Mouse (Mus musculus) macrophage (primary cell): ENCODE data around the gene Myl6b. TPM values are rescaled to one million over a fixed set of nuclear protein-coding genes. Genes with fewer than 3 reads are reported as not detected.

ENCODE experiments used
- H3K27ac ChIP-seq: fragments of 350-480 bp; formaldehyde crosslinking; 2 replicates; pipeline ENCODE4 v1.9.0; 2021
- H3K36me3 ChIP-seq: fragments of 350-480 bp; formaldehyde crosslinking; 2 replicates; pipeline ENCODE4 v1.9.0; 2021; ENCODE audit errors: inconsistent target
- H3K4me3 ChIP-seq: fragments of 350-480 bp; formaldehyde crosslinking; 2 replicates; pipeline ENCODE4 v1.9.0; 2021; ENCODE audit errors: inconsistent target
- H3K79me2 ChIP-seq: fragments of 350-480 bp; formaldehyde crosslinking; 2 replicates; pipeline ENCODE4 v1.9.0; 2021; ENCODE audit errors: inconsistent target
- WGBS: methylation state at CpG from one replicate; pipeline ENCODE4 v1.1.7; 2026; ENCODE audit warnings: inconsistent platforms; ENCODE audit not compliant: missing documents; 5-methylcytosine and 5-hydroxymethylcytosine counted together
- polyA plus RNA-seq: library from polyadenylated mRNA; stranded (reverse); fragments of 250-400 nt; gene quantifications from 3 replicates; pipeline ENCODE4 v1.2.4, GENCODE M21; 2018; ENCODE audit warnings: inconsistent platforms

Gene Myl6b
- polyA plus RNA-seq, 1 experiment from 2014 or later = 1.4 TPM

- Histone ChIP-seq H3K4me3 (peak overlapping the region; percentile 97), H3K36me3 (peaks cover 16% of the 10 kb centered on the region; the same call in 1 of the 2 replicates), H3K27ac (peak overlapping the region; percentile 94), H3K79me2 (peaks cover 48% of the 10 kb centered on the region)
- 32% methylated on average over 11 of the region's 11 CpGs for WGBS
Observed at GRCm38 (mm10) chr10:128494667-128495245, 3.7 kb downstream of the Myl6b start.

GRCm38 (mm10) chr10:128493695-128494666 is 4.5 kb downstream of the Myl6b start, which contains the start of gene Myl6:
Gene Myl6 (minus strand): TSS chr10:128494145.
- peaks cover 48% of the 10 kb centered on the region for H3K79me2 ChIP-seq
- H3K36me3 ChIP-seq = peaks cover 16% of the 10 kb centered on the region; the same call in 1 of the 2 replicates
- peak within 1 kb of the TSS; percentile 97 for H3K4me3 ChIP-seq
- H3K27ac ChIP-seq = peak within 1 kb of the TSS; percentile 94
- WGBS = 0% methylated on average over 38 of the region's 45 CpGs

- peak overlapping the region; percentile 97 for H3K4me3 ChIP-seq
- H3K79me2 ChIP-seq = peaks cover 48% of the 10 kb centered on the region
- peak overlapping the region; percentile 94 for H3K27ac ChIP-seq
- WGBS = 1% methylated on average over 11 of the region's 12 CpGs
- H3K36me3 ChIP-seq = peaks cover 22% of the 10 kb centered on the region; the same call in 1 of the 2 replicates
Observed at GRCm38 (mm10) chr10:128493319-128493694, 5.2 kb downstream of the Myl6b start.

GRCm38 (mm10) chr10:128492633-128493311 is 5.7 kb downstream of the Myl6b start:
- H3K4me3 ChIP-seq = peak overlapping the region; percentile 97
- H3K36me3 ChIP-seq = peaks cover 26% of the 10 kb centered on the region; the same call in 1 of the 2 replicates
- peak overlapping the region; percentile 94 for H3K27ac ChIP-seq
- H3K79me2 ChIP-seq = peaks cover 48% of the 10 kb centered on the region
- WGBS = 5% methylated on average over 11 of the region's 12 CpGs

GRCm38 (mm10) chr10:128492051-128492450 is 6.4 kb downstream of the Myl6b start:
- peak overlapping the region; percentile 97 for H3K4me3 ChIP-seq
- H3K27ac ChIP-seq = peak overlapping the region; percentile 94; the same call in 1 of the 2 replicates
- 38% methylated on average over 4 of the region's 8 CpGs for WGBS
- H3K36me3 ChIP-seq = peaks cover 33% of the 10 kb centered on the region; the same call in 1 of the 2 replicates
- peaks cover 48% of the 10 kb centered on the region for H3K79me2 ChIP-seq

- peaks cover 48% of the 10 kb centered on the region for H3K79me2 ChIP-seq
Observed at GRCm38 (mm10) chr10:128491495-128491894, 7.0 kb downstream of the Myl6b start.

GRCm38 (mm10) chr10:128490912-128491311 is 7.6 kb downstream of the Myl6b start:
- Histone ChIP-seq H3K36me3 (peaks cover 41% of the 10 kb centered on the region; the same call in 1 of the 2 replicates), H3K79me2 (peaks cover 48% of the 10 kb centered on the region)

More at GRCm38 (mm10) chr10:128491495-128491894, 7.0 kb downstream of the Myl6b start:
- Histone ChIP-seq H3K4me3 (peak overlapping the region; percentile 97; the same call in 1 of the 2 replicates), H3K27ac (0 out of 2 replicates have a peak overlapping the region, but pooled peaks have one; percentile 94), H3K36me3 (peaks cover 37% of the 10 kb centered on the region; the same call in 1 of the 2 replicates)
- WGBS = 81% methylated on average over 6 of the region's 6 CpGs

GRCm38 (mm10) chr10:128490232-128490631 is 8.3 kb downstream of the Myl6b start:
- 100% methylated on average over 5 of the region's 5 CpGs for whole genome bisulfite sequencing
- Histone ChIP-seq H3K4me3 (no peak overlapping the region), H3K36me3 (peaks cover 48% of the 10 kb centered on the region; the same call in 1 of the 2 replicates), H3K27ac (no peak overlapping the region), H3K79me2 (peaks cover 44% of the 10 kb centered on the region)

More at GRCm38 (mm10) chr10:128490912-128491311, 7.6 kb downstream of the Myl6b start:
- no peak overlapping the region for H3K4me3 ChIP-seq
- 79% methylated on average over 5 of the region's 5 CpGs for WGBS
- H3K27ac ChIP-seq = no peak overlapping the region

GRCm38 (mm10) chr10:128489785-128490184 is 8.7 kb downstream of the Myl6b start:
- Histone ChIP-seq H3K36me3 (peaks cover 51% of the 10 kb centered on the region; the same call in 1 of the 2 replicates), H3K4me3 (no peak overlapping the region), H3K79me2 (peaks cover 40% of the 10 kb centered on the region), H3K27ac (no peak overlapping the region)
- 88% methylated on average over 4 of the region's 4 CpGs for WGBS

- no peak overlapping the region for H3K27ac ChIP-seq
- H3K36me3 ChIP-seq = peaks cover 51% of the 10 kb centered on the region; the same call in 1 of the 2 replicates
- H3K4me3 ChIP-seq = no peak overlapping the region
- H3K79me2 ChIP-seq = peaks cover 36% of the 10 kb centered on the region
- 39% methylated on average over 5 of the region's 5 CpGs for WGBS
Observed at GRCm38 (mm10) chr10:128489380-128489779, 9.1 kb downstream of the Myl6b start.

- H3K27ac ChIP-seq = no peak overlapping the region
- H3K4me3 ChIP-seq = no peak overlapping the region
- peaks cover 34% of the 10 kb centered on the region for H3K79me2 ChIP-seq
- peaks cover 57% of the 10 kb centered on the region for H3K36me3 ChIP-seq
- 94% methylated on average over 4 of the region's 4 CpGs for WGBS
Observed at GRCm38 (mm10) chr10:128488776-128489175, 9.7 kb downstream of the Myl6b start.

- H3K4me3 ChIP-seq = no peak overlapping the region
- peaks cover 28% of the 10 kb centered on the region for H3K79me2 ChIP-seq
- H3K27ac ChIP-seq = no peak overlapping the region
- peaks cover 64% of the 10 kb centered on the region for H3K36me3 ChIP-seq
- 91% methylated on average over 21 of the region's 22 CpGs for WGBS
Observed at GRCm38 (mm10) chr10:128487861-128488712, 10.4 kb downstream of the Myl6b start.

- Histone ChIP-seq H3K79me2 (peaks cover 11% of the 10 kb centered on the region), H3K27ac (no peak overlapping the region), H3K4me3 (no peak overlapping the region), H3K36me3 (peaks cover 75% of the 10 kb centered on the region)
- WGBS = 94% methylated on average over 7 of the region's 7 CpGs
Observed at GRCm38 (mm10) chr10:128486370-128486769, 12.1 kb downstream of the Myl6b start.
